Mouse (Mus musculus) midbrain, embryonic 16.5 days (tissue): ENCODE results near the gene Prss12. TPM values are rescaled to one million over a fixed set of nuclear protein-coding genes. Genes with fewer than 3 reads are reported as not detected.
"Not testable (repeated sequence)": the region's sequence is repeated elsewhere in the genome, so short reads cannot be mapped to it uniquely, and the experiment has no call there.

Source experiments
- ATAC-seq: fragments of 200-750 bp; cut with Nextera tagmentation; 2 replicates; pipeline ENCODE4 v1.8.0; 2017; ENCODE audit warnings: moderate TSS enrichment
- H3K27ac ChIP-seq: fragments of 300-500 bp; sonication (generic); 2 replicates; pipeline ENCODE4 v1.5.1; 2014; ENCODE audit warnings: mild to moderate bottlenecking, low read length, mixed read lengths
- H3K27me3 ChIP-seq: fragments of 300-500 bp; sonication (generic); 2 replicates; pipeline ENCODE4 v1.6.1; 2014; ENCODE audit warnings: low read depth, low read length, mixed read lengths; ENCODE audit not compliant: control insufficient read depth, insufficient read depth
- H3K36me3 ChIP-seq: fragments of 300-500 bp; sonication (generic); 2 replicates; pipeline ENCODE4 v1.6.1; 2014; ENCODE audit warnings: mild to moderate bottlenecking, low read length, moderate library complexity, mixed read lengths; ENCODE audit not compliant: control insufficient read depth, insufficient read depth
- H3K4me1 ChIP-seq: fragments of 300-500 bp; sonication (generic); 2 replicates; pipeline ENCODE4 v1.6.1; 2014; ENCODE audit warnings: mild to moderate bottlenecking, low read length, mixed read lengths; ENCODE audit not compliant: control insufficient read depth, insufficient read depth
- H3K4me2 ChIP-seq: fragments of 300-500 bp; sonication (generic); 2 replicates; pipeline ENCODE4 v1.6.1; 2014; ENCODE audit warnings: mild to moderate bottlenecking, low read length, mixed read lengths
- H3K4me3 ChIP-seq: fragments of 300-500 bp; sonication (generic); 2 replicates; pipeline ENCODE4 v1.5.1; 2014; ENCODE audit warnings: low read depth, mild to moderate bottlenecking, low read length, moderate library complexity, mixed read lengths
- H3K9ac ChIP-seq: fragments of 300-500 bp; sonication (generic); 2 replicates; pipeline ENCODE4 v1.6.1; 2014; ENCODE audit warnings: low read depth, low read length, mixed read lengths
- H3K9me3 ChIP-seq: fragments of 300-500 bp; sonication (generic); replicated peaks from 2 replicates; pipeline ENCODE4 v1.6.1; 2014; ENCODE audit warnings: mild to moderate bottlenecking, low read length, mixed read lengths; ENCODE audit not compliant: control insufficient read depth, poor library complexity, severe bottlenecking
- WGBS: fragments of 180-500 bp; shearing (Covaris S2); extraction: QIAGEN DNeasy Blood & Tissue Kit; methylation state at CpG from one replicate; pipeline ENCODE4 v1.1.7; 2014; 5-methylcytosine and 5-hydroxymethylcytosine counted together
- polyA plus RNA-seq: library from polyadenylated mRNA; unstranded; fragments of >200 nt; fragmentation: Nextera tagmentation; extraction: Ambion mirVana; gene quantifications from 2 replicates; pipeline ENCODE4 v1.2.1, GENCODE M21; 2015

Gene Prss12
- polyA plus RNA-seq, 1 experiment from 2014 or later, result 13.8 TPM

GRCm38 (mm10) chr3:123459492-123459891, 12.8 kb downstream of the Prss12 start:
- 78% methylated on average over 1 of the region's 1 CpGs for WGBS
- no peaks in the 10 kb centered on the region for H3K27me3 ChIP-seq

GRCm38 (mm10) chr3:123460436-123460835, 13.7 kb downstream of the Prss12 start:
- Histone ChIP-seq H3K9ac (no peak overlapping the region), H3K27ac (no peak overlapping the region), H3K9me3 (no peaks in the 10 kb centered on the region), H3K4me1 (no peaks in the 10 kb centered on the region), H3K27me3 (no peaks in the 10 kb centered on the region), H3K36me3 (no peaks in the 10 kb centered on the region), H3K4me3 (no peak overlapping the region), H3K4me2 (no peak overlapping the region)
- 70% methylated on average over 1 of the region's 1 CpGs for WGBS
- no peak for ATAC-seq

More at GRCm38 (mm10) chr3:123459492-123459891, 12.8 kb downstream of the Prss12 start:
- no peaks in the 10 kb centered on the region for H3K36me3 ChIP-seq
- H3K9me3 ChIP-seq, result no peaks in the 10 kb centered on the region
- no peak overlapping the region for H3K27ac ChIP-seq
- H3K4me3 ChIP-seq, result no peak overlapping the region
- H3K4me1 ChIP-seq, result no peaks in the 10 kb centered on the region
- no peak overlapping the region for H3K9ac ChIP-seq
- no peak for ATAC-seq
- no peak overlapping the region for H3K4me2 ChIP-seq

DNA sequence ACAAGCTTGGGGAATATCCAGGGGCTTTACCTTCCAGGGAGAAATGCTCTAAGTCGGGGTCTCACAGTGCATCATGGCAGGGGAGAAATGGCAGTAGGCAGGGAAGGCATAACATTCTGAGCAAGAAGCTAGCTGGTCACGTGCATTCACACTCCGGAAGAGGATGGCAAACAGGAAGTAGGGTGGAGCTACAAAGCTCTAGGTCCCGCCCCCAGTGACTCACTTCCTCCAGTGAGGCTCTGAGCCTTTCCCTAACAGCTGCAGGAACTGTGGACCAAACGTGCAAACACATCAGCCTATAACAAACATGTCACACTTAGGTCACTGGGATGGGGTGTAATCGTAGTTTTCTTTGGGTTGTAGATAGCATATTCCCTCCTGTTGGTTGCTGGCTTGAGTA, 15.6 kb downstream of the Prss12 start:
- no peaks in the 10 kb centered on the region for H3K4me1 ChIP-seq
- H3K27me3 ChIP-seq, result no peaks in the 10 kb centered on the region
- H3K4me2 ChIP-seq, result no peak overlapping the region
- no peak overlapping the region for H3K4me3 ChIP-seq
- H3K9ac ChIP-seq, result no peak overlapping the region
- no peaks in the 10 kb centered on the region for H3K9me3 ChIP-seq
- whole genome bisulfite sequencing, result 88% methylated on average over 6 of the region's 6 CpGs
- H3K27ac ChIP-seq, result no peak overlapping the region
- H3K36me3 ChIP-seq, result no peaks in the 10 kb centered on the region
- ATAC-seq, result no peak

DNA sequence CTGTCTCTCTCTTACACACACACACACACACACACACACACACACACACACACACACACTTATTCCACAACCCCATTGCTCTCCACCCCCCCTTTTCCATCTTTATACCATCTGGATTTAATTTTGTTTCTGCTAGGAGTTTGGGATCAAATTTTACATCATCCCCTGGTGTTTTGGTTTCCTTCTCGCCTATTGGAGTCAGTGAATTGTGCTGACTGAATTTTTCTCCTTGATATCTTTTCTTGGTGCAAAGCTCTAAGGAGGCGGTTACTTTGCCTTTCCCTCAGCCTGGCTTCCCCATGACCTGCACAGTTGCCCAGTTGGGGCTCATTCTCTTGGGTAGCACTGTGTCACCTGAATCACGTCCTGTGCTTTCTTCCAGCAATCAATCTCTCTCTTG, 30.1 kb downstream of the Prss12 start:
- Histone ChIP-seq H3K27ac (no peak overlapping the region), H3K4me3 (no peak overlapping the region), H3K4me1 (no peaks in the 10 kb centered on the region), H3K36me3 (no peaks in the 10 kb centered on the region), H3K9ac (no peak overlapping the region), H3K9me3 (no peaks in the 10 kb centered on the region), H3K27me3 (no peaks in the 10 kb centered on the region), H3K4me2 (no peak overlapping the region)
- ATAC-seq, result no peak
- 86% methylated on average over 3 of the region's 3 CpGs for WGBS

- ATAC-seq, result no peak
- H3K9ac ChIP-seq, result no peak overlapping the region
- 88% methylated on average over 6 of the region's 6 CpGs for WGBS
- no peak overlapping the region for H3K4me2 ChIP-seq
- no peak overlapping the region for H3K4me3 ChIP-seq
- no peaks in the 10 kb centered on the region for H3K9me3 ChIP-seq
- no peaks in the 10 kb centered on the region for H3K36me3 ChIP-seq
- no peaks in the 10 kb centered on the region for H3K4me1 ChIP-seq
- no peak overlapping the region for H3K27ac ChIP-seq
- no peaks in the 10 kb centered on the region for H3K27me3 ChIP-seq
Observed at GRCm38 (mm10) chr3:123481266-123481665, 34.6 kb downstream of the Prss12 start.

GRCm38 (mm10) chr3:123491814-123492213, 45.1 kb downstream of the Prss12 start:
- WGBS, result 95% methylated on average over 1 of the region's 1 CpGs
- H3K4me3 ChIP-seq, result no peak overlapping the region
- ATAC-seq, result no peak

GRCm38 (mm10) chr3:123493163-123493562, 46.5 kb downstream of the Prss12 start:
- ATAC-seq, result no peak
- Histone ChIP-seq H3K9me3 (no peaks in the 10 kb centered on the region), H3K4me3 (no peak overlapping the region), H3K4me1 (no peaks in the 10 kb centered on the region), H3K36me3 (no peaks in the 10 kb centered on the region), H3K27me3 (no peaks in the 10 kb centered on the region), H3K27ac (no peak overlapping the region), H3K9ac (no peak overlapping the region), H3K4me2 (no peak overlapping the region)
- WGBS, result 95% methylated on average over 3 of the region's 3 CpGs

More at GRCm38 (mm10) chr3:123491814-123492213, 45.1 kb downstream of the Prss12 start:
- H3K27ac ChIP-seq, result no peak overlapping the region
- no peak overlapping the region for H3K9ac ChIP-seq
- no peak overlapping the region for H3K4me2 ChIP-seq
- no peaks in the 10 kb centered on the region for H3K4me1 ChIP-seq
- H3K9me3 ChIP-seq, result no peaks in the 10 kb centered on the region
- no peaks in the 10 kb centered on the region for H3K36me3 ChIP-seq
- no peaks in the 10 kb centered on the region for H3K27me3 ChIP-seq

GRCm38 (mm10) chr3:123495088-123495487, 48.4 kb downstream of the Prss12 start:
- Histone ChIP-seq H3K27ac (no peak overlapping the region), H3K4me2 (no peak overlapping the region), H3K27me3 (no peaks in the 10 kb centered on the region), H3K36me3 (no peaks in the 10 kb centered on the region), H3K9me3 (no peaks in the 10 kb centered on the region), H3K4me1 (no peaks in the 10 kb centered on the region), H3K4me3 (no peak overlapping the region), H3K9ac (no peak overlapping the region)
- WGBS, result 81% methylated on average over 6 of the region's 6 CpGs
- no peak for ATAC-seq

DNA sequence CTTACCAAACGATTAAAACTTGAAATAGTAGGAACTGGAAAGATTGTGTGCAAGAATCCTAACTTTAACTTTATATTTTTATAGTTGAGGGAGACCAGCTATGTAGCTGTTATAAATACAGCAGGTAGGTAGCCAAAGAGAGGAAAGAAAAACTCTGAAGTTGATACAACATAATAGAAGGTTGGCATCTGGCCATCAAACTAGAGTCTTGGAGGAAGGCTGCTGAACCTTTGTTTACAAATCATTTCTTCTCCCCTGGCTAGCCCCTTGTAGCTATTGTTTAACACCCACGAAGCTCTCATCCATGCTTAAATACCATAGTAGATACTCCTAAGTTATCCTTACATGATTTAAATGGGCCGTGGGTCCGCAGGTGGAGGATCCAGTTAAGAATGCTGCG, 52.1 kb downstream of the Prss12 start:
- Histone ChIP-seq H3K27ac (no peak overlapping the region), H3K4me1 (no peaks in the 10 kb centered on the region), H3K9ac (no peak overlapping the region), H3K4me2 (no peak overlapping the region), H3K4me3 (no peak overlapping the region), H3K27me3 (no peaks in the 10 kb centered on the region), H3K9me3 (no peaks in the 10 kb centered on the region), H3K36me3 (no peaks in the 10 kb centered on the region)
- WGBS, result 84% methylated on average over 5 of the region's 5 CpGs
- ATAC-seq, result no peak

- not testable (repeated sequence) for H3K9me3 ChIP-seq, H3K36me3 ChIP-seq, H3K4me3 ChIP-seq, H3K4me2 ChIP-seq, H3K9ac ChIP-seq, H3K27ac ChIP-seq, ATAC-seq, H3K27me3 ChIP-seq, H3K4me1 ChIP-seq
- 92% methylated on average over 2 of the region's 2 CpGs for WGBS
Observed at GRCm38 (mm10) chr3:123501798-123502197, 55.1 kb downstream of the Prss12 start.
